Mouse (Mus musculus): ENCODE data around the gene Pnpla5.

Gene Pnpla5

GRCm38 (mm10) chr15:84065701-84066100 is 57.3 kb downstream of the Pnpla5 start:
- DNase-seq = no peak

GRCm38 (mm10) chr15:84065140-84065539 is 57.8 kb downstream of the Pnpla5 start, which contains the start of gene Efcab6:
Efcab6 (minus strand) TSS chr15:84065379.
- peak; percentile 18 to 53 for DNase-seq

Data from lung, adult 18-20 months (tissue).